Mouse (Mus musculus) embryonic fibroblast, embryonic 13.5 days (primary cell): ENCODE results near the gene Cep57.

Experiments
- CTCF ChIP-seq: IDR thresholded peaks from 2 replicates; pipeline ENCODE4 v1.5.1; 2011; ENCODE audit warnings: mild to moderate bottlenecking, control low read depth, low read length, moderate library complexity, borderline replicate concordance; ENCODE audit not compliant: insufficient read depth
- POLR2A ChIP-seq: IDR thresholded peaks from 2 replicates; pipeline ENCODE4 v1.6.1; 2011; ENCODE audit warnings: low read depth, mild to moderate bottlenecking, control low read depth, low read length, moderate library complexity

DNA sequence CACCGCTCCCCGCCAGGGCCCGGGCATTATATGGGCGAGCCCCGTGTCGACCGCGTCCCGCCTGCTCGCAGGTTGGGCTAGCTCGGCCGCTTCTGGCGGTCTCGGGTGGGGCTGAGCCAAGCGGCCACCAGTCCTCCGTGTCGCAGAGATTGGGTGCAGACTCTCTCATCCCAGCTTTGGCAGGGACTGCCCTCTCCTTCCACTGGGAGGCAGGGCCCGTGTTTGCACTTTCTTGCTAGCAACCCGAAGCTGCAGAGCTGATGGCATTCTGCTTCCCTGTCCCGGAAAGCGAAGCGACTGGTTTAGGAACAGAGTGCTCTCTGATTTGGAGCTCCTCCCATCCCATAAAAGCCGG is 1.2 kb upstream of the Cep57 start:
- no peak for TF ChIP-seq CTCF
- peak; percentile 48 for TF ChIP-seq POLR2A
